Mouse (Mus musculus) CH12.LX (cell line): ENCODE measurements around the gene Lrmda. TPM values are rescaled to one million over a fixed set of nuclear protein-coding genes. Genes with fewer than 3 reads are reported as not detected.

ENCODE experiments used
- DNase-seq: peaks from one replicate; pipeline ENCODE4 v3.0.0-alpha.2; 2013; ENCODE audit errors: extremely low read depth
- H3K27ac ChIP-seq: 2 replicates; pipeline ENCODE4 v1.5.1; 2012; ENCODE audit warnings: low read depth, mild to moderate bottlenecking, control low read depth, moderate library complexity; ENCODE audit not compliant: insufficient read depth
- H3K27me3 ChIP-seq: replicated peaks from 2 replicates; pipeline ENCODE3; 2012; ENCODE audit warnings: inconsistent platforms
- H3K36me3 ChIP-seq, 2 experiments: replicated peaks in 1 of 2; 2 replicates each; pipeline versions ENCODE3 to v1.6.1; 2012; ENCODE audit warnings: inconsistent platforms in 1 of 2, low read length in 1 of 2, mild to moderate bottlenecking in 1 of 2, mixed read lengths in 1 of 2, moderate library complexity in 1 of 2; ENCODE audit not compliant: control insufficient read depth in 1 of 2, insufficient read depth in 1 of 2
- H3K4me1 ChIP-seq, 2 experiments: 2 replicates each; pipeline ENCODE4 v1.6.1; 2012; ENCODE audit warnings: inconsistent platforms in 1 of 2, moderate library complexity in 1 of 2; ENCODE audit not compliant: insufficient read depth in 2 of 2, control insufficient read depth in 1 of 2
- H3K4me2 ChIP-seq: 2 replicates; pipeline ENCODE4 v1.6.1; 2012; ENCODE audit warnings: low read depth, mild to moderate bottlenecking, control low read depth; ENCODE audit not compliant: poor library complexity, insufficient read depth, severe bottlenecking
- H3K4me3 ChIP-seq, 3 experiments: fragments of 150-350 bp in 1 of 3; sonication (generic) in 1 of 3; replicated peaks in 1 of 3; 2 replicates each; pipeline versions ENCODE3 to v1.5.1; 2011 to 2012; ENCODE audit warnings: low read depth in 2 of 3, low read length in 2 of 3, mild to moderate bottlenecking in 2 of 3, moderate library complexity in 2 of 3, control low read depth in 1 of 3, improper control_type of control experiment in 1 of 3, inconsistent platforms in 1 of 3, mixed read lengths in 1 of 3; ENCODE audit not compliant: poor library complexity in 1 of 3
- H3K79me2 ChIP-seq: replicated peaks from 2 replicates; pipeline ENCODE4 v1.6.1; 2012; ENCODE audit warnings: mild to moderate bottlenecking, moderate library complexity; ENCODE audit not compliant: control insufficient read depth, poor library complexity, insufficient read depth, severe bottlenecking; ENCODE audit errors: extremely low read depth
- H3K9ac ChIP-seq: 2 replicates; pipeline ENCODE4 v1.6.1; 2012; ENCODE audit warnings: low read depth, mild to moderate bottlenecking, control low read depth, moderate library complexity; ENCODE audit not compliant: insufficient read depth
- H3K9me3 ChIP-seq: replicated peaks from 2 replicates; pipeline ENCODE3; 2012; ENCODE audit warnings: low read length, inconsistent platforms, mixed read lengths
- ELF1 ChIP-seq: IDR thresholded peaks from 2 replicates; pipeline ENCODE4 v1.6.1; 2014; ENCODE audit warnings: low read depth, mild to moderate bottlenecking, inconsistent platforms, low read length, improper control_type of control experiment
- ETS1 ChIP-seq: conservative IDR thresholded peaks from 2 replicates; pipeline ENCODE4 v1.6.1; 2012; ENCODE audit warnings: low read depth, mild to moderate bottlenecking, inconsistent platforms, low read length, improper control_type of control experiment, moderate library complexity
- HCFC1 ChIP-seq: IDR thresholded peaks from 2 replicates; pipeline ENCODE4 v1.6.1; 2012; ENCODE audit warnings: low read depth, mild to moderate bottlenecking, inconsistent platforms, low read length, improper control_type of control experiment
- IRF4 ChIP-seq: IDR thresholded peaks from 2 replicates; pipeline ENCODE4 v1.6.1; 2014; ENCODE audit warnings: low read depth, mild to moderate bottlenecking, inconsistent platforms, low read length, improper control_type of control experiment
- KAT2A ChIP-seq: IDR thresholded peaks from 2 replicates; pipeline ENCODE4 v1.6.1; 2012; ENCODE audit warnings: low read length, improper control_type of control experiment, inconsistent platforms; ENCODE audit not compliant: insufficient replicate concordance
- MAZ ChIP-seq: IDR thresholded peaks from 2 replicates; pipeline ENCODE4 v1.6.1; 2012; ENCODE audit warnings: low read depth, mild to moderate bottlenecking, inconsistent platforms, low read length, improper control_type of control experiment, moderate library complexity
- MEF2A ChIP-seq: IDR thresholded peaks from 2 replicates; pipeline ENCODE4 v1.6.1; 2014; ENCODE audit warnings: low read depth, mild to moderate bottlenecking, inconsistent platforms, low read length, improper control_type of control experiment, borderline replicate concordance
- MXI1 ChIP-seq: IDR thresholded peaks from 2 replicates; pipeline ENCODE4 v1.6.1; 2011; ENCODE audit warnings: mild to moderate bottlenecking, low read depth, low read length, improper control_type of control experiment
- PAX5 ChIP-seq: IDR thresholded peaks from 2 replicates; pipeline ENCODE4 v1.6.1; 2012; ENCODE audit warnings: low read length, inconsistent platforms, mixed read lengths
- POLR2AphosphoS2 ChIP-seq: IDR thresholded peaks from 2 replicates; pipeline ENCODE4 v1.6.1; 2011; ENCODE audit warnings: low read depth, low read length, improper control_type of control experiment
- RAD21 ChIP-seq: IDR thresholded peaks from 2 replicates; pipeline ENCODE4 v1.6.1; 2011; ENCODE audit warnings: low read depth, mild to moderate bottlenecking, low read length, improper control_type of control experiment, moderate library complexity
- SIN3A ChIP-seq: IDR thresholded peaks from 2 replicates; pipeline ENCODE4 v1.6.1; 2012; ENCODE audit warnings: low read length, improper control_type of control experiment, inconsistent platforms
- TCF12 ChIP-seq: IDR thresholded peaks from 2 replicates; pipeline ENCODE4 v1.6.1; 2014; ENCODE audit warnings: low read depth, mild to moderate bottlenecking, inconsistent platforms, low read length, improper control_type of control experiment
- USF1 ChIP-seq: IDR thresholded peaks from 2 replicates; pipeline ENCODE4 v1.6.1; 2014; ENCODE audit warnings: low read depth, mild to moderate bottlenecking, inconsistent platforms, low read length, improper control_type of control experiment
- ZC3H11A ChIP-seq: IDR thresholded peaks from 2 replicates; pipeline ENCODE4 v1.6.1; 2012; ENCODE audit warnings: low read depth, mild to moderate bottlenecking, inconsistent platforms, low read length, improper control_type of control experiment
- ZKSCAN1 ChIP-seq: IDR thresholded peaks from 2 replicates; pipeline ENCODE4 v1.6.1; 2012; ENCODE audit warnings: low read depth, inconsistent platforms, low read length, improper control_type of control experiment, borderline replicate concordance
- dilution Hi-C: fragments of 300-500 bp; cut with MboI; formaldehyde crosslinking; loops from 2 replicates; pipeline ENCODE4 v1.14.3; 2020; ENCODE audit warnings: low sequenced_read_pairs; ENCODE audit not compliant: extremely low pct_unique_long_range_greater_than_20kb, extremely low pct_ligation_motif_present
- in situ Hi-C: fragments of 300-500 bp; cut with MboI; formaldehyde crosslinking; loops from 3 replicates; pipeline ENCODE4 v1.14.3; 2019; ENCODE audit warnings: low sequenced_read_pairs, low pct_ligation_motif_present, low pct_unique_long_range_greater_than_20kb, mixed read lengths
- polyA plus RNA-seq: library from polyadenylated mRNA; unstranded; fragments of >175 nt; gene quantifications from 2 replicates; pipeline ENCODE4 v1.2.1, GENCODE M21; 2012; ENCODE audit warnings: low read depth; ENCODE audit not compliant: insufficient read length
- total RNA-seq, 2 experiments: library from RNA; depleted of rRNA; stranded (reverse); fragments of 300-350 nt in 1 of 2; fragments of >200 nt in 1 of 2; gene quantifications; 2 replicates each; pipeline ENCODE4 v1.2.3; 2012 to 2014

Lrmda gene
- total and polyA plus RNA-seq, 3 experiments = 0.89 to 3.7 (median 1.9) TPM

DNA sequence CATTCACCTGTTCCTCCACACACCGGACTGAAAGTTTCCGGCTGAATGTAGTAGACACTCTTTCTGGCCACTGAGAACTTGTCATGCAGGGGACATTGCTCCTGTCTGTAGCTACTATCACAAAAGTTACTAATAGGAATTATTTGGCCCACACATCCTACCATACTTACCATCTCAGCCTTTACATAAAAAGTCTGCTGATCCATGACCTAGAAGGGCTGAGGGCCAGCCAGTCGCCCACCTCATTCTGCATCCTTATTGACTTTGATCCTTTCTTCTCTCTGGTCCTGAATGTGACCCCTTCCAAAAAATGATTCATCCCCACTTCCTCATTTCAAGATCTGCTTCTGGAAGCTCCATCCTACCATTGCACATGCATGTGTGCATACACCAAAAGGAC is 534.2 kb downstream of the Lrmda start:
- no peaks in the 10 kb centered on the region for H3K79me2 ChIP-seq
- dilution Hi-C loops (no loop called here), in situ Hi-C loops (loop anchor here (25.0 kb wide), 1 partner anchor 591 kb away; no protein-coding TSS in a partner anchor)
- TF ChIP-seq POLR2AphosphoS2 = no peak
- TF ChIP-seq MEF2A = no peak
- no peak for TF ChIP-seq MAZ
- no peak for TF ChIP-seq SIN3A
- no peak for TF ChIP-seq MXI1
- TF ChIP-seq TCF12 = no peak
- no peak for TF ChIP-seq USF1
- no peak for TF ChIP-seq HCFC1
- TF ChIP-seq ELF1 = no peak
- no peak for TF ChIP-seq PAX5
- TF ChIP-seq ZC3H11A = no peak
- TF ChIP-seq ETS1 = no peak
- no peak for TF ChIP-seq ZKSCAN1
- TF ChIP-seq RAD21 = no peak
- TF ChIP-seq KAT2A = no peak
- no peaks in the 10 kb centered on the region for H3K27me3 ChIP-seq
- no peak overlapping the region for H3K4me2 ChIP-seq
- H3K9ac ChIP-seq = no peak overlapping the region
- no peaks in the 10 kb centered on the region for H3K36me3 ChIP-seq
- no peaks in the 10 kb centered on the region for H3K4me1 ChIP-seq
- H3K9me3 ChIP-seq = no peaks in the 10 kb centered on the region
- no peak overlapping the region for H3K4me3 ChIP-seq
- H3K27ac ChIP-seq = no peak overlapping the region
- no peak for DNase-seq

DNA sequence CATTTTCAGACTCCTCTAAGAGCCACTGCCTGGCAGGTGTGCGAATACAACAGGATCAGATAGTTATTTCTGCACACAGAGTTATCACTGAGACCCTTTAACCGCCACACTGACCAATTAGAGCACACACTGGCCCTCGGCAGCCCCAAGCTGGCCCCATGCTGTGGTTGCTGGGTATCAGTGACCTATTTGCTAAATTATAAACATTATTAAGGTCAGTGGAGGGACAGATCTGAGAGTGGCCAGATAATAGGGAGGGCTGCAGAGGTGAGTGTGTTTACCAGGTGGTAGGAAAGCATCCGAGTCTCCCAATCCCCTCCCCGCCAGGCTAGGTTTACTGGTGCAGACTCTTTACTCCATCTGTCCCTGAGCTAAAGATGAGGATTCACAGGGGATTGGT is 553.0 kb downstream of the Lrmda start:
- no peaks in the 10 kb centered on the region for H3K79me2 ChIP-seq
- no peaks in the 10 kb centered on the region for H3K36me3 ChIP-seq
- dilution Hi-C loops = no loop called here
- peaks cover 0 to 4% of the 10 kb centered on the region in 2 experiments; a peak in 1 of 4 replicates for H3K4me1 ChIP-seq
- no peaks in the 10 kb centered on the region for H3K27me3 ChIP-seq
- TF ChIP-seq IRF4 = no peak
- no peak overlapping the region for H3K4me3 ChIP-seq
- in situ Hi-C loops = loop anchor here (25.0 kb wide), 1 partner anchor 610 kb away; no protein-coding TSS in a partner anchor
- no peak overlapping the region for H3K9ac ChIP-seq
- H3K27ac ChIP-seq = no peak overlapping the region
- DNase-seq = no peak
- H3K4me2 ChIP-seq = no peak overlapping the region
- H3K9me3 ChIP-seq = no peaks in the 10 kb centered on the region
